Mouse (Mus musculus) ES-E14 (cell line): ENCODE measurements at regions not wholly inside any gene's neighbourhood (a gene's known extent, or its start where the extent isn't known, plus 50 kb on each side); places are given as distances from the start of the nearest gene placed in this dataset.
"Not testable (repeated sequence)": the region's sequence is repeated elsewhere in the genome, so short reads cannot be mapped to it uniquely, and the experiment has no call there.

Source experiments
- CHD2 ChIP-seq: IDR thresholded peaks from 2 replicates; pipeline ENCODE4 v1.6.1; 2014; ENCODE audit warnings: mild to moderate bottlenecking, low read depth, low read length, inconsistent platforms
- ZC3H11A ChIP-seq: IDR thresholded peaks from 2 replicates; pipeline ENCODE4 v1.6.1; 2012; ENCODE audit warnings: low read depth, mild to moderate bottlenecking, inconsistent platforms, low read length, borderline replicate concordance

GRCm38 (mm10) chr16:31575646-31576045 is 87.6 kb upstream of the Dlg1 start:
- not testable (repeated sequence) for TF ChIP-seq ZC3H11A, CHD2
